Mouse (Mus musculus) gastrocnemius, postnatal 10 days (tissue): ENCODE results near the gene Nat10. TPM values are rescaled to one million over a fixed set of nuclear protein-coding genes. Genes with fewer than 3 reads are reported as not detected.
A peak's percentile ranks its signal among the peaks of the same experiment; 100 is the strongest.

Experiments
- DNase-seq: peaks from one replicate; pipeline ENCODE4 v3.0.0; 2021; ENCODE audit warnings: mixed read lengths
- total RNA-seq, 2 experiments: library from RNA; stranded (reverse); gene quantifications; 2 replicates each; pipeline ENCODE4 v1.2.3; 2021

The Nat10 gene
- total RNA-seq, 2 experiments from 2014 or later = 20.0 to 20.2 TPM

DNA sequence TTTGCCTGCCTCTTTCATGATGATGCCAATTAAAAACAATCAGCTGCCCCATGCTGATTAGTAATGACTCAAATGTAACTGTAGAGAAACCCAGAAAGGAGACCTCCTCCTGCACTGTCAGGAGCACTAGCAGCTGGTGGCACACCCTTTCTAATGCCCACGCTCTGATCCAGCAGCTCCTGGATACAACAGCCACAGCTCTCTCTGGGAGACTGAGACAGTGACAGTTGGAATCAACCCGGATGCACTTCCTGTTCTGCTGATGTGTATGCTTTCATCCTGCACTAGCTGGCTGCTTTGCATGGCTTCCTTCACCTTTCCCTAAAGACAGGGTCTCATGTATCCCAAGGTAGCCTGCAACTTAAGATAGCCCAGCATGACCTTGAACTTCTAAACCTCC lies 15.0 kb downstream of the Nat10 start:
- DNase-seq = no peak

- DNase-seq = no peak
Measured at GRCm38 (mm10) chr2:103745481-103745880, 15.6 kb downstream of the Nat10 start.

GRCm38 (mm10) chr2:103743988-103744387 lies 17.1 kb downstream of the Nat10 start:
- peak; percentile 57 for DNase-seq

DNA sequence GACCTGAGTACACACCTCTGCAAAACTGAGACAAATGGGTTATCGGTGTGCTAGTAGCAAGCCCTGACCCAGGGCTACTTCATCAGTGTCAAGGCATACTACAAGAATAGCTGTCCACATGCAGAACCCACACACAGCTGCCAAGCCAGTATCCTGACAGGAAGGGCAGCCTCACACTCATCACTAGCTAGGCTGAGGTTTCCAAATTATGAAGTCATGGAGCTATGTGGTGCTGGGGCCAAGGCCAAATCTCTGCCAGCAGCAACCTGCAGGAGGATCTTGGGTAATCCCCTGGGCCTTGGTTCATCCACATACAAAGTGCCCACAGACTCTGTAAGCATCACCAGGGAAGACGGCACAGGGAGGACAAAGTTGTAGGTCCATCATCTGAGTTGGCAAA lies 17.5 kb downstream of the Nat10 start:
- DNase-seq = no peak

- no peak for DNase-seq
Measured at GRCm38 (mm10) chr2:103742821-103743220, 18.2 kb downstream of the Nat10 start.

DNA sequence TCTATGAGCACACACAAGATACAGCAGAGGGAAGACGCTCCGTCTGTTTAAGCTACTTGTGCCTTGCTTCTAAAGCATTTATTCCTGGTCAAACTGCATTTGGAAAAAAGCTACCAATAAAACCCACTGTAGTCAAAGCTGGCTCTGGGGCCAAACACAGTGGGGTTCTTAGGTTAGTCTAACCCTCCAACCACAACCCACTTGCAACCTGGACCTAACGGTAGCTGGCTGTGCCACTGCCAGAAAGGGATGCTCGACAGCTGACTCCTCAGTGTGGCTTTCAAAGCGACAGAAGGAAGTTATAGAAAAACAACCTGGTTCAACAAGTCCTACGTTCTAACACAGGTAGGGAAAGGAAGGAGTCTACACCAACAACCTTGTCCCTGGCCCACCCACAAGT lies 29.6 kb downstream of the Nat10 start:
- DNase-seq = no peak

- DNase-seq = no peak
Measured at GRCm38 (mm10) chr2:103730999-103731398, 30.1 kb downstream of the Nat10 start.

GRCm38 (mm10) chr2:103728027-103728540 lies 33.0 kb downstream of the Nat10 start:
- no peak for DNase-seq

- DNase-seq = no peak
Measured at GRCm38 (mm10) chr2:103724521-103724920, 36.5 kb downstream of the Nat10 start.

GRCm38 (mm10) chr2:103719292-103719646 lies 41.8 kb downstream of the Nat10 start:
- DNase-seq = no peak

DNA sequence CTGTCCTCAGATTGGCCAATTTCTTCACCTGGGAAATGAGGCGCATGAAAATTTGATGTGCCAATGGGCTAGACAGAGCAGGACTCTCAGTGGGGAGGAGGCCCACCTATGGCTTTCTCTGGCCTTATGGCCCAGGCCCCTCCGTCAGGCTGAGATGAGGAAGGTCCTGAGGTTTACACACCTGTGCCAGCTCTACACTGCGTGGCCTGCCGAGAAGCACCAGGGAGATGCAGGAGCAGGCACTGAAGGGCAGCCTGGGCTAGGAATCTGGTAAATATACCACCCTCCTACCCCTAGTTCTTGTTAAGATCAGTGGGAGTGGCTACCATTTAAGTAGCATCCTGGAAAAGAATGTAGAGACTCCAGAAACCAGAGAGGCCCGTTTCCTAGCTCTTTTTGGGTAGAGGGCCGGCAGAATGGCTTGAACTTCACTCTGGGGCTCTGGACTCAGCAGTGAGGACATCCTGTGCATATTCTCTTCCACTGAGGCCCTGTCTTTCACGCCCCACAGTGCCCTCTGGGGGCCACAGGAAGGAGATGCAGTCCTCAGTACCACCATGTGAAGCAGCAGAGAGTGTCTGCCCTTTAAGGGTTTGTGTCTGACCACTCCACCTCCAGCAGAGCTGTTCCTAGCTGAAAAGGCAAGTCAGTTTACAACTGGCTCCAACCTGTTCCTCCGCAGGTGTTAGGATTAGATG lies 42.3 kb downstream of the Nat10 start:
- DNase-seq = peak; percentile 69

DNA sequence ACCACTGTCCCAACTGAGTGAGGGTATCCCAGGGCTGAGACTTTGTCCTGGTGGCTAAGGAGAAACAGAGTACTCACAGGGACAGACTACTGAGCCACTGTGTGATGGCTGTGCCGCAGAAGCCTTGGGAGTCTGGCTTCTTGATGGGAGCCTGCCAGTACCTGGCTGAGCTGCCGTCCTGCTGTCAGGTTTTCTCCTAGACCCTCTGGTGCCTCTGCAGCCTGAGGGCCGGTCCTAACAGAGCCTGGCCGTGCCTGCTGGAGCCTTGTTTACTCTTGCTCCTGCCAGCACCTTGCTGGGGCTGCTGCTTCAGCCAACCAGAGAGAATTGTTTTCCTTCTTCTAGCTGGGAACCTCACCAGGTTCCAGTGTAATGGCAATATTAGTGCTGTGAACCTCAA lies 46.7 kb downstream of the Nat10 start:
- no peak for DNase-seq

DNA sequence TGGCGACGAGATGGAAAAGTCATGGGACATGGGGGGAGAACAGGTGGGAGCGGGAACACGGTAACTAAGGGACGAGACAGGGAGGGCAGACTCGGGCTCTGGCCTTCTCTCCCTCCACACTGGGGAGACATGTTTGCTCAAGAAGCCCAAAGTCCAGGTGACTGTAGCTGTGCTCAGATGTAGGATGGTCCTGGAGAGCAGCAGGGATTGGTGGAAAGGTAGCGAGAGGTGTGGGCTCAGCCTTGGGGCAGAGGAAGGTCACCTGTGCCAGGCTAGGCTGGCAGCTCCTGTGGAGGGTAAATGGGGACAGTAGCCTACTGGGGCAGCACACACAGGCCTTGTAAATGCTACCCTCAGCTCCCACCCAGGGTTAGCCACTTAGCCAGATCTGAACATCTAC lies 47.2 kb downstream of the Nat10 start:
- no peak for DNase-seq

- no peak for DNase-seq
Measured at GRCm38 (mm10) chr2:103710849-103711248, 50.2 kb downstream of the Nat10 start.

- no peak for DNase-seq
Measured at GRCm38 (mm10) chr2:103707056-103707776, 53.9 kb downstream of the Nat10 start.

GRCm38 (mm10) chr2:103706226-103706625 lies 54.8 kb downstream of the Nat10 start:
- DNase-seq = peak; percentile 63

- no peak for DNase-seq
Measured at GRCm38 (mm10) chr2:103705826-103706225, 55.2 kb downstream of the Nat10 start.

DNA sequence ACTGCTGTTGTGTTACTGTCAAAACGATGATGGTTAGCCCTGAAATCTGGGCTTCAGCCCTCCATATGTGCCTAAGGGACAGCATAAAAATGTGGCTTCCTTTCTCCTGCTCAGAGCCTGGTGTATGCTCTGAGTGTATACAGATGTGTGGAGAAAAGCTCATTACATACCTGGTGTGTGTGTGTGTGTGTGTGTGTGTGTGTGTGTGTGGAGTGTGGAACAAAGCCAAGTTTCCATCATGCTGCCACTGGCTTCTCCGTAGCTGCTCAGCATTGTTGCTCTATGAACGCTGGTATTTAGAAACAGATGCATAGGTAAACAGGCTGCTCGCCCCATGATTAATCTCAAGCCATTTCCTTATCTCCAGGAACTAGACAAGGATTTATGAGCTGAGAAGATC lies 57.2 kb downstream of the Nat10 start:
- no peak for DNase-seq

DNA sequence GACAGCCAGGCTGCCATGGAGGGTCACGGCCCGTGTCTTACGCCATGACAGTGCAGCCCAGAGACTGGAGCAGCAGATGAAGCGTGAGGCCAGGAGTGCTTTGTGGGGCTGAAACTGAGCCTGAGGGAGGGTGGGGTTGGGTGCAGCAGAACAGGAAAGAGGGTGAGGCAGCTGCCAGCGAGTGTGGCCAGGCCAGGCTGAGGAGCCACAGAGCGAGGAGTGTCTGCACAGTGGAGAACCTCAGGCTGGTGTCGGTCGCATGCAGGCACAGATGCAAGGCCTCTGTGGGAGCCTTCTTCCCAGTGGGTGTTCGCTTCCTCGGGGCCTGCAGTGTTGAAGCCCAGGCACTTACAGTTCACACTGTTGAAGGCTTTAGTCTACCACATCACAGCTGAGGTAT lies 57.7 kb downstream of the Nat10 start:
- DNase-seq = no peak

GRCm38 (mm10) chr2:103700514-103700913 lies 60.6 kb downstream of the Nat10 start:
- no peak for DNase-seq

DNA sequence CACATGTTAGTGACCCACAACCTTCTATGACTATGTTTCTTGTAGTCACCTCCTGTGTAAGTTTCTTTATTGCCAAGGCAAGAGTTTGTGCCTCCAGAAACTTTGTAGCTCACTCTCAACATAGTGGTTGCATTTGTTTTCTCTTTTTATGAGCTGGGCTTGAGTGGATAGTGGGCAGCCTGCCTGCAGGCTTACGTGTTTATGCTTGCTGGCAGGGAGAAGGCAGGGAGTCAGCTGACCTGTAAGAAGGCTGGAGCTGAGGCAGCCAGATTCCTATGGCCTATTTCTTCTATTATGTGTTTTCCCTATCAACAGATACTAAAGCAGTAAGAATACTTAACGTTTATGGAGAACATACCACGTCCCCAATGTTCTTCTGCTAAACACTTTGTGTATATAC lies 64.9 kb downstream of the Nat10 start:
- DNase-seq = peak; percentile 56

DNA sequence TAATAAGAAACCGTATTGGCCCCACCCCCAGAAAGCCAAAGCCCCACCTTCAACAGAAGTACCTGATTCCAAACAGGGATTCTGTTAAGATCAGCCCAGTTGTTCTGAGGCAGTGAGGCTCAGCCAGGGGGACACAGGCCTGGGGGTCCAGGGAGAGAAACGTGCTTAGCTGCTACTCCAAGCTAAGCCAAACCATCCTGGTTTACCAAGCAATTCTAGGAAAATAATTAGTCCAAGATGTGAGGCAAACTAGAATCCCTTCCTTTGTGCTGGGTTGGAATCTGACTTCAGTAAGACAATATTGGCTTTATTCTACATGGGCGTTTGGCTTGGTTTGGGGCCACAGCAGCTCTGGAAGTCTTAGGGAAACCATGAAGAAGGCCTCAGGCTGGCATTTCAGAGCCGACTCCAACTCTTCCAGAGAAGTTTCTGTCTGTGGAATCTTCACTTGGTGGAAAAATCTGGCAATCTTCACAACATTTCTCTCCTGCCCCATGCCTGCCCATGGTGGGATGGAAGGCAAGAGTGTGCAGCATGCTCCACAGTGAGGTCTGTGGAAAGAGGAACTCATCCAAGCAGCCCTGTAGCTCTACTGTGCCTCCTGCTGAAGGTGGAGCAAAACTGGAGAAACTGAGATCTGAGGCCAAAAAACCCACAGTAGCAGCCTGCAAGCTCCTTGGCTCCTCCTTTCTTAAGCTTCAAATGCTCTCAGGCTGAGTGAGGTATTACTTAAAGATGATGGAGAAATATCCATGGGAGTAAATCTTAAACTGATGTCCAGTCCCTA lies 66.1 kb downstream of the Nat10 start:
- DNase-seq = no peak

DNA sequence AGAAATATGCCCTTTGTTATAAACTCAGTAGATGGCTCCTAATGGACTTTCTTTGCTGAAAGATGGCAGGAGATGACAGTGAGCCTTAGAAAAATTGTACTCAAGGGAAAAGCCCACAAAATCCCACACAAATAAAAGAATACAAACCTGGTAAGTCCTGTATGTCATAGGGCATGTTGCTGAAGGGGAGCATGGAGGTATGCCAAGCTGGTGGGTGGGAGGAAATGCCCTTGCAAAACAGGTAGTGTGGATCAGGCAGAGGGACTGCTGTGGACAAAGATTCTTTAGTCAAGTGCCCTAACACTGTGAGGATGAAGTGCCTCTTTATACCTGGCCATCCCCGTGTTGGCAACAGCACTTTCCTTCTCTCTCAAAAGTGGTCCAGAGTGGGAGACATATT lies 68.3 kb downstream of the Nat10 start:
- no peak for DNase-seq
